Mouse (Mus musculus) left cerebral cortex, postnatal 36 days (tissue): ENCODE measurements at regions not wholly inside any gene's neighbourhood (a gene's known extent, or its start where the extent isn't known, plus 50 kb on each side); places are given as distances from the start of the nearest gene placed in this dataset.

Experiments
- DNase-seq, 2 experiments: peaks; one replicate each; pipeline ENCODE4 v3.0.0; 2021 to 2022; ENCODE audit warnings: low spot score in 2 of 2, mixed read lengths in 1 of 2
- intact Hi-C: fragments of 180-260 bp; cut with DNase I; formaldehyde crosslinking; loops from one replicate; pipeline ENCODE4 v1.15.1; 2025

GRCm38 (mm10) chr11:17555276-17555675 is 297.9 kb downstream of the C1d start:
- no peak for DNase-seq
- intact Hi-C loops, result no loop called here

GRCm38 (mm10) chr11:17591780-17592487 is 334.6 kb downstream of the C1d start:
- intact Hi-C loops, result no loop called here
- no peak for DNase-seq

GRCm38 (mm10) chr11:17603726-17604493 is 346.5 kb downstream of the C1d start:
- intact Hi-C loops, result no loop called here
- DNase-seq, result no peak

GRCm38 (mm10) chr11:17620462-17621248 is 333.0 kb downstream of the Etaa1 start:
- intact Hi-C loops, result no loop called here

GRCm38 (mm10) chr11:17629541-17630171 is 324.0 kb downstream of the Etaa1 start:
- DNase-seq, result no peak

More at GRCm38 (mm10) chr11:17620462-17621248, 333.0 kb downstream of the Etaa1 start:
- DNase-seq, result no peak

GRCm38 (mm10) chr11:17630172-17630553 is 323.5 kb downstream of the Etaa1 start:
- intact Hi-C loops, result no loop called here
- DNase-seq, result no peak

More at GRCm38 (mm10) chr11:17629541-17630171, 324.0 kb downstream of the Etaa1 start:
- intact Hi-C loops, result no loop called here

- intact Hi-C loops, result no loop called here
- no peak for DNase-seq
These were observed 316.5 kb downstream of the Etaa1 start for GRCm38 (mm10) chr11:17637158-17637557.

- no peak for DNase-seq
- intact Hi-C loops, result no loop called here
These were observed 313.8 kb downstream of the Etaa1 start for GRCm38 (mm10) chr11:17639922-17640321.

GRCm38 (mm10) chr11:17647441-17647840 is 306.2 kb downstream of the Etaa1 start:
- no peak for DNase-seq
- intact Hi-C loops, result no loop called here

GRCm38 (mm10) chr11:17651389-17652156 is 302.1 kb downstream of the Etaa1 start:
- intact Hi-C loops, result no loop called here
- no peak for DNase-seq

GRCm38 (mm10) chr11:17655840-17656239 is 297.8 kb downstream of the Etaa1 start:
- DNase-seq, result no peak
- intact Hi-C loops, result no loop called here

- no peak for DNase-seq
- intact Hi-C loops, result no loop called here
These were observed 296.0 kb downstream of the Etaa1 start for GRCm38 (mm10) chr11:17657720-17658119.

GRCm38 (mm10) chr11:17658289-17658688 is 295.4 kb downstream of the Etaa1 start:
- DNase-seq, result no peak

GRCm38 (mm10) chr11:17658717-17659116 is 295.0 kb downstream of the Etaa1 start:
- intact Hi-C loops, result no loop called here
- no peak for DNase-seq

More at GRCm38 (mm10) chr11:17658289-17658688, 295.4 kb downstream of the Etaa1 start:
- intact Hi-C loops, result no loop called here

- no peak for DNase-seq
- intact Hi-C loops, result no loop called here
These were observed 289.8 kb downstream of the Etaa1 start for GRCm38 (mm10) chr11:17663893-17664292.

- no peak for DNase-seq
- intact Hi-C loops, result no loop called here
These were observed 287.8 kb downstream of the Etaa1 start for GRCm38 (mm10) chr11:17665624-17666552.

- intact Hi-C loops, result no loop called here
- no peak for DNase-seq
These were observed 272.7 kb downstream of the Etaa1 start for GRCm38 (mm10) chr11:17680998-17681397.

- intact Hi-C loops, result no loop called here
- DNase-seq, result peak in 1 of 2 experiments; percentile 24
These were observed 268.0 kb downstream of the Etaa1 start for GRCm38 (mm10) chr11:17685711-17686113.
